Mouse (Mus musculus) adrenal gland, postnatal 0 days (tissue): ENCODE data around the gene AC124502.3. TPM values are rescaled to one million over a fixed set of nuclear protein-coding genes. Genes with fewer than 3 reads are reported as not detected.

ENCODE experiments used
- polyA plus RNA-seq: library from polyadenylated mRNA; unstranded; fragments of >200 nt; fragmentation: Nextera tagmentation; extraction: Ambion mirVana; gene quantifications from 2 replicates; pipeline ENCODE4 v1.2.1, GENCODE M21; 2015

AC124502.3 gene
- polyA plus RNA-seq, result 0.20 and 1.6 TPM in 2 replicates

GRCm38 (mm10) chr19:5038709-5039156 lies at the start of gene AC124502.3, which contains the start of gene B4gat1:
TSS of gene AC124502.3 (plus strand) at chr19:5038891.
TSS of gene B4gat1 (plus strand) at chr19:5038826.

GRCm38 (mm10) chr19:4990256-4990625 lies 48.5 kb upstream of the AC124502.3 start, which contains the start of gene Npas4:
TSS of gene Npas4 (minus strand) at chr19:4990316.

DNA sequence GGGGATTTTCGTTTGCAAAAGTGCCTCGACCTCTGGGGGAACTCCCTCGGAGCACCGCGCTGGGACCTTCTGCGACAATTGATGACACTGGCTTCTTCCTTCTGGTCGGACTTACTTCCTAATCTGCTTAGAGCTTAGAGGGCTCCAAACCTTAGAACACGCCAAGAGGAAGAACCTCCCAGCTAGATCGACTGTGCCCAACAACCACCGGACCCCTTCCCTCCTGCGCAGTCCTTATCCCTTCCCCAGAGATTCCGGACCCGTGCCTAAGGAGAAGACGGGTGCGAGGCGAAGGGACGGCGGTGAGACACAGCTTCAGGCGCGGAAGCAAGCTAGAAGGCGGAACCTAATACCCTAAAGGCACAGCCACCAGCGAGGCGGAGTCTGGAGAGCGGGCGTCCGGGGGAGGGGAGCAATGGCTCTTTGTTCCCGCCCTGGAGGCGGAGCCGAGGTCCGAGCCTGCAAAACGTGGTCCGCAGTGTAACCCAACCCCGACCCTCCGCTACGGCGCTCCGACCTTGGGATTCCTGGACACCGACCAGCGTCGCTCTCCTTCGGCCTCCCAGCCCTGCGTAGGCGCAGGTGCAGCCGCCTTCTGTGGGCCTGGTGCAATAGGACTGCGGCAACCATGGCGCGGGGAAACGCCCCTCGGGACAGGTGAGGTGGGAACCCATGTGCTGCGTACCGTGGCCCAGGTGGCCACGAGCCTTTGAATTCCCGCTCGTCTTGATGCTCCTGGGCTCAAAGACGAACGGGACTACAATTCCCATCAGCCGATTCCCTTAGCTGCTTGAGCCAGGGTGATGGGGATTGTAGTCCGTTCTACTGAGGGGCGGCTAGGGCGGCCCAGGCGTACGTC lies 14.8 kb upstream of the AC124502.3 start, which contains the start of gene Slc29a2:
Gene Slc29a2 (plus strand): TSS at position 240 of the 859 bp plus-strand sequence.

DNA sequence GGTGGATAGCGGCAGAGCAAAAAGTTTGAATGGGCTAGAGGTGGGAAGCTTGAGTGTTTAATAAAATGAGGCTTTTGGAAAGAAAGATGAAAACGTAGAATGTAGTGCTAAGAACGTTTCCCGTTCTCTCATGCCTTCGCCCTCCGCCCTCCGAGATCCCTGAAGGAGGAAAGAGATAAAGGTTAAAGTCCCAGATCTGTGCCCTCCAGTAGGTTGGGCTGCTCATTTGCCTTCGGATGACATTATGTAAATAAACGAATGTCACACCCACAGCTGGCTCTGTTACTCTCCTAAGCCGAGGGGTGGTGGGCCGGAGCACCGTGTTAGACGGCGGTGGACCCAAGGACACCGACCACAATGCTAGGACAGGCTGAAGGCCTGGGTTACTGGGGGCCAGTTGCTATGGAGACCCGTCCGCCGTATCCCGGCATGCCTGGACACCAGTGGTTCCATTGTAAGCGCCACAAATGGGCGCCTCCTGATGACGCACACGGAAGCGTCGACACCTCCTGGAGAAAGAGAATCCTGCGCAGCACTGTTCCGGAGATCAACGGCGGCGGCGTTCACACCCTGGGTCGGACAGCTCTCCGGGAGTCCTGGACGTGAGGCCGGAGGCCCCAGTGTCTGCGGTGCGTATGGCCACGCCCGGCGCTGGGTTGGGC lies 2.3 kb downstream of the AC124502.3 start, which contains the start of gene Brms1:
Gene Brms1 (plus strand): TSS at position 493 of the 662 bp plus-strand sequence.

DNA sequence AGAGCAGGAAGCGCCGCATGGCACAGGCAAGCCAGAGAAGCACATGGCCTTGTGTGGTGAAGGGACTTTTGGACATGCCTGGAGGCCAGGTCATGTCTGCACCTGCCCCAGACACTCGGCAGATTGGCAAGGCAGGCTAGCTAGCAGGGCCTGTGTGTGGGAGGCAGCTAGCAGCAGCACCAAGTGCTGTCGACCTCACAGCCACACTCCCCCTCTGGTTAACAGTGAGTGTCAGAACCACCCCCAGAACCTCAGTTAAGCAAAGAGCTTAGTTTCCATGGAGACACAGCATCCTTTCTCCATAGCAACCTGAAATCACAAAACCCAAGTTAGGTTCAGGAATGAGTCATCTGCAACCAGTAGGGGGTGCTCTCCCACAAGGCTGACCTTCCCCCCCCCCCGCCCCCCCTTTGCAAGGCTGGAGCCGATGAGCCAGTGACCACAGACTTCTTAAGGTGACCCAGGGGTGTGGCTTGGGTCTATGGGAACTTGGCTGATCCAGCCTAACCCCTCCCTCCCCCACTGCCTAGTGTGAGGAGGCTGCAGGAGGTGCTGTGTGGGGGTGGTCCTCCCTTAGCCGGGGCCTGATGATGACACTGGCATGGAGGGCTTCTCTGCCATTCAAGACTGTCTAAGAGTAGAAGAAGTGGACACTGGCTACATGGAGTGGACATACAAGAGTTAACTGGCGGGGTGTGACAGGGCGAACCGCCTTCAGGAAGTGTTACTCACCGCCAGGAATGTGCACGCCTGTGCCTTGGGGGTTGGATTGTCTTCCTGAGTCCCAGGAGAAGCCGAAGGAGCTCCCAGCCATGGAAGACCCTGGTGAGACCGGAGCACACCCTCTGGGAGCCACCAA lies 11.6 kb downstream of the AC124502.3 start, which contains the start of gene Rin1:
Gene Rin1 (plus strand): TSS at position 435 of the 859 bp plus-strand sequence.

DNA sequence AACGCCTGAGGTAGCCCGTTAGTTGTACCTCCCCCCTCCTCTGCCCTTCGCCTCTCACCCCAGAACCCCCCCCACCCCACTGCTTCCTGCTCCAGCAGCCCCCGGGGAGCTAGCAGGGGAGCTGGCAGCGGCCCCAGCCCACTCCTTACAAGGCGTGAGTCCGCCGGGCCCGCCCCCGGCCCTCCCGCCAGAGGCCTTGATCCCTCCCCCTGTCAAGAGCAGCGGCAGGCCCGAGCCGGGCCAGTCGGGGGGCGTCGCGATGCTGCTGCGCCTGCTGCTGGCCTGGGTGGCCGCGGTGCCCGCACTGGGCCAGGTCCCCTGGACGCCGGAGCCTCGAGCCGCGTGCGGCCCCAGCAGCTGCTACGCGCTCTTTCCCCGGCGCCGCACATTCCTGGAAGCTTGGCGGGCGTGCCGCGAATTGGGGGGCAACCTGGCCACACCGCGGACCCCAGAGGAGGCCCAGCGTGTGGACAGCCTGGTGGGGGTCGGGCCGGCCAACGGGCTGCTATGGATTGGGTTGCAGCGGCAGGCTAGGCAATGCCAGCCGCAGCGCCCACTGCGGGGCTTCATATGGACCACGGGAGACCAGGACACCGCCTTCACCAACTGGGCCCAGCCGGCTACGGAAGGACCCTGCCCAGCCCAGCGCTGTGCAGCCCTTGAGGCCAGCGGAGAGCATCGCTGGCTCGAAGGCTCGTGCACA lies 29.3 kb downstream of the AC124502.3 start, which contains the start of gene Cd248:
Gene Cd248 (plus strand): TSS at position 212 of the 703 bp plus-strand sequence.

GRCm38 (mm10) chr19:5085145-5085863 lies 46.6 kb downstream of the AC124502.3 start, which contains the start of gene Tmem151a:
TSS of gene Tmem151a (minus strand) at chr19:5085531.

DNA sequence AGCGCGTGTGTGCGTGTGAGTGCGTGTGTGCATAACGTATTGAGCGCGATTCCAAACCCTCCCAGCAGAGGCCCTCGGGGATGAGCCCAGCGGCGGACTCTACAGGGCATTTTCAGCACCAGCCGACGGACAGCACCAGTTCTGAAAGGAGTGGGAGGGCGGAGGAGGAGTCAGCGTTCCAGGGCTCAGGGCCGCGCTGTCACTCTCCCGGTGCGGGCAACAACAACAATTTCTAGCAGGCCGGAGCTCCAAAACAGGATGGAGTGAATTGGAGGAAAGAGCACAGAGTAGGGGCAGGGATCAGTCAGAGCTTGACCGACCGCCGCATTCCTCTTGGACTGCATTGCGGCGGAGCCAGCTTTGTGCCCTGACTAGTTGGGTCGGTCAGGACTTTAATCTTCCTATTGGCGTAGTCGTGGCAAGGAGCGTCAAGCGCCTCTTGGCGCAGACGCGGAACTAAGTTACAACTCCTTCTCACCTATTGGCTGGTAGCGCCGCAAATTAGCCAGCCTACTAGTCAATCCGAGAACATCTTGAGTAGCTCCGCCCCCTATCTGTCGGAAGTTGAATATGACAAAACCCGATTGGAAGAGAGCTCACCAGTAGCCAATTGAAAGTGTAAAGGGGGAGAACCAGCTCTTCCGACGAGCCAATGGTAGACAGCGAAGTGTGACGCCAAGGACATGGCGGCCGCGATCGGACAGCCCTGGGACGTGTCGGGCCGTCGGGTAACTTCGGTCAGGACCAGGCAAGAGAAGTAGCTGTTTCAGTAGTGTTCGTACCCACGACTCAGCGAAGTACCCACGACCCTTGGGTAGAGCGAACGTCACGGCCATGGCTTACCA lies 49.4 kb downstream of the AC124502.3 start, which contains the start of gene Yif1a:
Gene Yif1a (plus strand): TSS at position 655 of the 845 bp plus-strand sequence.

GRCm38 (mm10) chr19:5098363-5099143 lies 59.9 kb downstream of the AC124502.3 start, which contains the start of gene Cnih2:
TSS of gene Cnih2 (minus strand) at chr19:5098521.

Other genes starting within 250 kb of the AC124502.3 start
- gene Rbm4, start 245.0 kb upstream of the AC124502.3 start, polyA plus RNA-seq, result 18.8 and 24.5 TPM in 2 replicates
- gene Gm21992, start 227.3 kb upstream of the AC124502.3 start, polyA plus RNA-seq, result 13.2 and 19.4 TPM in 2 replicates
- gene Rbm14, start 227.3 kb upstream of the AC124502.3 start, polyA plus RNA-seq, result 19.3 and 22.3 TPM in 2 replicates
- gene Ccs, start 199.6 kb upstream of the AC124502.3 start, polyA plus RNA-seq, result 79.9 and 127 TPM in 2 replicates
- gene Ccdc87, start 199.5 kb upstream of the AC124502.3 start, polyA plus RNA-seq, result 0.08 and 0.10 TPM in 2 replicates
- 192 and 458 TPM in 2 replicates for gene Ctsf, start 183.8 kb upstream of the AC124502.3 start, polyA plus RNA-seq
- 2.4 and 3.2 TPM in 2 replicates for gene Actn3, start 161.0 kb upstream of the AC124502.3 start, polyA plus RNA-seq
- 12.5 and 14.8 TPM in 2 replicates for gene Zdhhc24, start 160.2 kb upstream of the AC124502.3 start, polyA plus RNA-seq
- gene Bbs1, start 132.3 kb upstream of the AC124502.3 start, polyA plus RNA-seq, result 3.5 and 4.2 TPM in 2 replicates
- gene Dpp3, start 110.6 kb upstream of the AC124502.3 start, polyA plus RNA-seq, result 63.8 and 106 TPM in 2 replicates
- 1.9 and 2.9 TPM in 2 replicates for gene Peli3, start 95.8 kb upstream of the AC124502.3 start, polyA plus RNA-seq
- gene Mrpl11, start 76.7 kb upstream of the AC124502.3 start, polyA plus RNA-seq, result 136 and 156 TPM in 2 replicates
- 0.07 TPM in 1 of 2 replicates, not detected in the other for gene Npas4, start 48.6 kb upstream of the AC124502.3 start, polyA plus RNA-seq
- 0.57 and 1.9 TPM in 2 replicates for gene Slc29a2, start 15.0 kb upstream of the AC124502.3 start, polyA plus RNA-seq
- 45.2 and 51.4 TPM in 2 replicates for gene B4gat1, start 65 bp upstream of the AC124502.3 start, polyA plus RNA-seq
- 36.1 and 44.9 TPM in 2 replicates for gene Brms1, start 2.5 kb downstream of the AC124502.3 start, polyA plus RNA-seq
- 1.1 and 1.5 TPM in 2 replicates for gene Rin1, start 11.6 kb downstream of the AC124502.3 start, polyA plus RNA-seq
- 79.7 and 120 TPM in 2 replicates for gene Cd248, start 29.2 kb downstream of the AC124502.3 start, polyA plus RNA-seq
- gene Tmem151a, start 46.6 kb downstream of the AC124502.3 start, polyA plus RNA-seq, result 6.4 and 9.5 TPM in 2 replicates
- 83.2 and 106 TPM in 2 replicates for gene Yif1a, start 49.6 kb downstream of the AC124502.3 start, polyA plus RNA-seq
- 19.6 and 30.8 TPM in 2 replicates for gene Cnih2, start 59.6 kb downstream of the AC124502.3 start, polyA plus RNA-seq
- gene Rab1b, start 68.2 kb downstream of the AC124502.3 start, polyA plus RNA-seq, result 213 and 238 TPM in 2 replicates
- gene Klc2, start 79.7 kb downstream of the AC124502.3 start, polyA plus RNA-seq, result 14.0 and 16.2 TPM in 2 replicates
- gene Pacs1, start 234.2 kb downstream of the AC124502.3 start, polyA plus RNA-seq, result 13.0 and 16.0 TPM in 2 replicates